Mouse (Mus musculus) hindbrain, embryonic 16.5 days (tissue): ENCODE measurements around the gene Itgb3. TPM values are rescaled to one million over a fixed set of nuclear protein-coding genes. Genes with fewer than 3 reads are reported as not detected.

Source experiments
- ATAC-seq: fragments of 200-750 bp; cut with Nextera tagmentation; 2 replicates; pipeline ENCODE4 v1.8.0; 2017; ENCODE audit warnings: moderate TSS enrichment, moderate library complexity
- H3K27ac ChIP-seq: fragments of 300-500 bp; sonication (generic); 2 replicates; pipeline ENCODE4 v1.5.1; 2014; ENCODE audit warnings: low read depth, mild to moderate bottlenecking, control low read depth, low read length, moderate library complexity
- H3K27me3 ChIP-seq: fragments of 300-500 bp; sonication (generic); replicated peaks from 2 replicates; pipeline ENCODE4 v1.6.1; 2014; ENCODE audit warnings: low read length; ENCODE audit not compliant: control insufficient read depth, insufficient read depth
- H3K36me3 ChIP-seq: fragments of 300-500 bp; sonication (generic); 2 replicates; pipeline ENCODE4 v1.6.1; 2014; ENCODE audit warnings: mild to moderate bottlenecking, low read length, moderate library complexity, mixed read lengths; ENCODE audit not compliant: control insufficient read depth, insufficient read depth
- H3K4me1 ChIP-seq: fragments of 300-500 bp; sonication (generic); 2 replicates; pipeline ENCODE4 v1.6.1; 2014; ENCODE audit warnings: low read depth, low read length; ENCODE audit not compliant: control insufficient read depth, insufficient read depth
- H3K4me2 ChIP-seq: fragments of 300-500 bp; sonication (generic); 2 replicates; pipeline ENCODE4 v1.6.1; 2014; ENCODE audit warnings: mild to moderate bottlenecking, low read length, control low read depth, moderate library complexity
- H3K4me3 ChIP-seq: fragments of 300-500 bp; sonication (generic); 2 replicates; pipeline ENCODE4 v1.5.1; 2014; ENCODE audit warnings: mild to moderate bottlenecking, low read length, control low read depth, moderate library complexity
- H3K9ac ChIP-seq: fragments of 300-500 bp; sonication (generic); 2 replicates; pipeline ENCODE4 v1.6.1; 2014; ENCODE audit warnings: low read depth, mild to moderate bottlenecking, control low read depth, low read length, moderate library complexity
- H3K9me3 ChIP-seq: fragments of 300-500 bp; sonication (generic); 2 replicates; pipeline ENCODE4 v1.6.1; 2014; ENCODE audit warnings: mild to moderate bottlenecking, low read length, moderate library complexity; ENCODE audit not compliant: control insufficient read depth
- WGBS: fragments of 180-500 bp; shearing (Covaris S2); extraction: QIAGEN DNeasy Blood & Tissue Kit; methylation state at CpG from one replicate; pipeline ENCODE4 v1.1.7; 2014; 5-methylcytosine and 5-hydroxymethylcytosine counted together
- polyA plus RNA-seq: library from polyadenylated mRNA; unstranded; fragments of >200 nt; fragmentation: Nextera tagmentation; extraction: Ambion mirVana; gene quantifications from 2 replicates; pipeline ENCODE4 v1.2.1, GENCODE M21; 2015

The Itgb3 gene
- polyA plus RNA-seq, 1 experiment from 2014 or later = 1.6 TPM

GRCm38 (mm10) chr11:104638006-104638405 lies 30.2 kb downstream of the Itgb3 start:
- 56% methylated on average over 5 of the region's 5 CpGs for WGBS
- Histone ChIP-seq H3K9ac (no peak overlapping the region), H3K4me1 (no peaks in the 10 kb centered on the region), H3K27me3 (no peaks in the 10 kb centered on the region), H3K4me3 (no peak overlapping the region), H3K9me3 (no peaks in the 10 kb centered on the region), H3K4me2 (no peak overlapping the region), H3K36me3 (no peaks in the 10 kb centered on the region), H3K27ac (no peak overlapping the region)
- ATAC-seq = no peak

- Histone ChIP-seq H3K36me3 (no peaks in the 10 kb centered on the region), H3K4me1 (no peaks in the 10 kb centered on the region; the same call in 1 of the 2 replicates), H3K4me3 (no peak overlapping the region), H3K27ac (no peak overlapping the region), H3K9me3 (no peaks in the 10 kb centered on the region), H3K4me2 (no peak overlapping the region), H3K27me3 (no peaks in the 10 kb centered on the region), H3K9ac (no peak overlapping the region)
- ATAC-seq = no peak
- WGBS = 81% methylated on average over 2 of the region's 2 CpGs
These were observed 31.1 kb downstream of the Itgb3 start for GRCm38 (mm10) chr11:104638906-104639305.

- Histone ChIP-seq H3K4me2 (no peak overlapping the region), H3K36me3 (no peaks in the 10 kb centered on the region), H3K9me3 (no peaks in the 10 kb centered on the region), H3K27me3 (no peaks in the 10 kb centered on the region), H3K4me1 (no peaks in the 10 kb centered on the region; the same call in 1 of the 2 replicates), H3K4me3 (no peak overlapping the region), H3K27ac (no peak overlapping the region), H3K9ac (no peak overlapping the region)
- ATAC-seq = no peak
- 87% methylated on average over 9 of the region's 9 CpGs for WGBS
These were observed 31.8 kb downstream of the Itgb3 start for GRCm38 (mm10) chr11:104639634-104640033.

GRCm38 (mm10) chr11:104640894-104641293 lies 33.1 kb downstream of the Itgb3 start:
- WGBS = 76% methylated on average over 10 of the region's 10 CpGs
- H3K36me3 ChIP-seq = no peaks in the 10 kb centered on the region

GRCm38 (mm10) chr11:104643236-104643635 lies 35.4 kb downstream of the Itgb3 start:
- no peak for ATAC-seq
- no peak overlapping the region for H3K4me3 ChIP-seq
- H3K27me3 ChIP-seq = no peaks in the 10 kb centered on the region
- H3K9ac ChIP-seq = no peak overlapping the region
- H3K9me3 ChIP-seq = no peaks in the 10 kb centered on the region
- H3K4me1 ChIP-seq = no peaks in the 10 kb centered on the region; the same call in 1 of the 2 replicates
- 77% methylated on average over 4 of the region's 4 CpGs for WGBS
- H3K36me3 ChIP-seq = no peaks in the 10 kb centered on the region
- H3K4me2 ChIP-seq = no peak overlapping the region
- H3K27ac ChIP-seq = no peak overlapping the region

More at GRCm38 (mm10) chr11:104640894-104641293, 33.1 kb downstream of the Itgb3 start:
- Histone ChIP-seq H3K4me1 (no peaks in the 10 kb centered on the region; the same call in 1 of the 2 replicates), H3K27me3 (no peaks in the 10 kb centered on the region), H3K4me3 (no peak overlapping the region), H3K27ac (no peak overlapping the region), H3K9ac (no peak overlapping the region), H3K4me2 (no peak overlapping the region), H3K9me3 (no peaks in the 10 kb centered on the region)
- no peak for ATAC-seq

- no peak overlapping the region for H3K4me2 ChIP-seq
- H3K9ac ChIP-seq = no peak overlapping the region
- WGBS = 96% methylated on average over 6 of the region's 6 CpGs
- ATAC-seq = no peak
- H3K4me3 ChIP-seq = no peak overlapping the region
- no peaks in the 10 kb centered on the region; the same call in 1 of the 2 replicates for H3K4me1 ChIP-seq
- H3K36me3 ChIP-seq = no peaks in the 10 kb centered on the region
- H3K9me3 ChIP-seq = no peaks in the 10 kb centered on the region
- no peaks in the 10 kb centered on the region for H3K27me3 ChIP-seq
- H3K27ac ChIP-seq = no peak overlapping the region
These were observed 37.6 kb downstream of the Itgb3 start for GRCm38 (mm10) chr11:104645402-104645801.

- no peaks in the 10 kb centered on the region; the same call in 1 of the 2 replicates for H3K4me1 ChIP-seq
- 85% methylated on average over 4 of the region's 4 CpGs for WGBS
- ATAC-seq = no peak
- no peak overlapping the region for H3K4me2 ChIP-seq
- no peaks in the 10 kb centered on the region for H3K27me3 ChIP-seq
- no peak overlapping the region for H3K27ac ChIP-seq
- no peaks in the 10 kb centered on the region for H3K9me3 ChIP-seq
- H3K36me3 ChIP-seq = no peaks in the 10 kb centered on the region
- no peak overlapping the region for H3K9ac ChIP-seq
- H3K4me3 ChIP-seq = no peak overlapping the region
These were observed 38.4 kb downstream of the Itgb3 start for GRCm38 (mm10) chr11:104646173-104646572.

GRCm38 (mm10) chr11:104646611-104647010 lies 38.8 kb downstream of the Itgb3 start:
- Histone ChIP-seq H3K27ac (no peak overlapping the region), H3K4me1 (no peaks in the 10 kb centered on the region; the same call in 1 of the 2 replicates), H3K27me3 (no peaks in the 10 kb centered on the region), H3K4me2 (no peak overlapping the region), H3K9ac (no peak overlapping the region), H3K36me3 (no peaks in the 10 kb centered on the region), H3K9me3 (no peaks in the 10 kb centered on the region), H3K4me3 (no peak overlapping the region)
- no peak for ATAC-seq
- 92% methylated on average over 5 of the region's 5 CpGs for WGBS

GRCm38 (mm10) chr11:104647188-104647867 lies 39.5 kb downstream of the Itgb3 start:
- Histone ChIP-seq H3K9me3 (no peaks in the 10 kb centered on the region), H3K4me1 (no peaks in the 10 kb centered on the region; the same call in 1 of the 2 replicates), H3K27me3 (no peaks in the 10 kb centered on the region), H3K36me3 (no peaks in the 10 kb centered on the region), H3K9ac (peak overlapping the region; percentile 3; the same call in 1 of the 2 replicates), H3K4me3 (no peak overlapping the region), H3K27ac (no peak overlapping the region), H3K4me2 (no peak overlapping the region)
- 56% methylated on average over 8 of the region's 8 CpGs for WGBS
- no peak for ATAC-seq
